Mouse (Mus musculus): ENCODE measurements at regions not wholly inside any gene's neighbourhood (a gene's known extent, or its start where the extent isn't known, plus 50 kb on each side); places are given as distances from the start of the nearest gene placed in this dataset.

GRCm38 (mm10) chr15:11744296-11744695 lies 162.8 kb downstream of the Npr3 start:
- no peak for DNase-seq (ENCODE audit: low read depth, low spot score)
- H3K27me3 ChIP-seq, result no peaks in the 10 kb centered on the region
- ChIA-PET POLR2A (no interaction called here), CTCF (no interaction called here)
- TF ChIP-seq CTCF (IDR thresholded peaks at IDR 0.05), result no peak
- no peak for ATAC-seq
- in situ Hi-C loops (cut with MboI; ENCODE audit: low pct_unique_long_range_greater_than_20kb), result no loop called here

- DNase-seq (ENCODE audit: low read depth, low spot score) (no peak), ATAC-seq (no peak)
- no peak for TF ChIP-seq CTCF (IDR thresholded peaks at IDR 0.05)
- CTCF ChIA-PET, result no interaction called here
- POLR2A ChIA-PET, result no interaction called here
- H3K27me3 ChIP-seq, result peaks cover 7% of the 10 kb centered on the region
- in situ Hi-C loops (cut with MboI; ENCODE audit: low pct_unique_long_range_greater_than_20kb), result no loop called here
Observed at GRCm38 (mm10) chr15:11742820-11743219, 164.3 kb downstream of the Npr3 start.

GRCm38 (mm10) chr15:11742346-11742729 lies 164.7 kb downstream of the Npr3 start:
- ChIA-PET POLR2A (no interaction called here), CTCF (no interaction called here)
- in situ Hi-C loops (cut with MboI; ENCODE audit: low pct_unique_long_range_greater_than_20kb), result no loop called here
- peaks cover 7% of the 10 kb centered on the region for H3K27me3 ChIP-seq
- ATAC-seq (no peak), DNase-seq (ENCODE audit: low read depth, low spot score) (no peak)
- TF ChIP-seq CTCF (IDR thresholded peaks at IDR 0.05), result no peak

GRCm38 (mm10) chr15:11741598-11742345 lies 165.3 kb downstream of the Npr3 start:
- no peak for ATAC-seq
- ChIA-PET CTCF (no interaction called here), POLR2A (no interaction called here)
- no peak for TF ChIP-seq CTCF (IDR thresholded peaks at IDR 0.05)
- no peak for DNase-seq (ENCODE audit: low read depth, low spot score)
- in situ Hi-C loops (cut with MboI; ENCODE audit: low pct_unique_long_range_greater_than_20kb), result no loop called here
- H3K27me3 ChIP-seq, result peaks cover 7% of the 10 kb centered on the region

GRCm38 (mm10) chr15:11737436-11738000 lies 169.6 kb downstream of the Npr3 start:
- no peak for TF ChIP-seq CTCF (IDR thresholded peaks at IDR 0.05)
- ATAC-seq, result no peak
- ChIA-PET CTCF (interaction anchor here (1.7 to 2.9 kb wide), 2 partner anchors 11 to 16 kb away, joined by 4 to 10 read pairs; no protein-coding TSS in a partner anchor), POLR2A (no interaction called here)
- H3K27me3 ChIP-seq, result peaks cover 12% of the 10 kb centered on the region
- in situ Hi-C loops (cut with MboI; ENCODE audit: low pct_unique_long_range_greater_than_20kb), result no loop called here
- no peak for DNase-seq (ENCODE audit: low read depth, low spot score)

GRCm38 (mm10) chr15:11734639-11735265 lies 172.3 kb downstream of the Npr3 start:
- TF ChIP-seq CTCF (IDR thresholded peaks at IDR 0.05), result no peak
- H3K27me3 ChIP-seq, result peaks cover 15% of the 10 kb centered on the region
- CTCF ChIA-PET, result no interaction called here
- DNase-seq (ENCODE audit: low read depth, low spot score) (no peak), ATAC-seq (no peak)
- POLR2A ChIA-PET, result no interaction called here
- in situ Hi-C loops (cut with MboI; ENCODE audit: low pct_unique_long_range_greater_than_20kb), result loop anchor here (5.0 kb wide), 1 partner anchor 147 kb away; no protein-coding TSS in a partner anchor

- CTCF ChIA-PET, result no interaction called here
- no peak for ATAC-seq
Observed at GRCm38 (mm10) chr15:11729381-11729780, 177.7 kb downstream of the Npr3 start.

GRCm38 (mm10) chr15:11725620-11726530 lies 181.2 kb downstream of the Npr3 start:
- in situ Hi-C loops (cut with MboI; ENCODE audit: low pct_unique_long_range_greater_than_20kb), result no loop called here
- no peak for DNase-seq (ENCODE audit: low read depth, low spot score)
- no peak for ATAC-seq
- TF ChIP-seq CTCF (IDR thresholded peaks at IDR 0.05), result no peak
- peaks cover 24% of the 10 kb centered on the region for H3K27me3 ChIP-seq
- CTCF ChIA-PET, result interaction anchor here (1.4 kb wide), 1 partner anchor 27 kb away, joined by 3 read pairs; no protein-coding TSS in a partner anchor
- POLR2A ChIA-PET, result no interaction called here

More at GRCm38 (mm10) chr15:11729381-11729780, 177.7 kb downstream of the Npr3 start:
- in situ Hi-C loops (cut with MboI; ENCODE audit: low pct_unique_long_range_greater_than_20kb), result no loop called here
- no peak for TF ChIP-seq CTCF (IDR thresholded peaks at IDR 0.05)
- peaks cover 24% of the 10 kb centered on the region for H3K27me3 ChIP-seq
- DNase-seq (ENCODE audit: low read depth, low spot score), result no peak
- POLR2A ChIA-PET, result no interaction called here

- in situ Hi-C loops (cut with MboI; ENCODE audit: low pct_unique_long_range_greater_than_20kb), result no loop called here
- H3K27me3 ChIP-seq, result no peaks in the 10 kb centered on the region
- ChIA-PET POLR2A (no interaction called here), CTCF (no interaction called here)
- DNase-seq (ENCODE audit: low read depth, low spot score) (no peak), ATAC-seq (no peak)
- no peak for TF ChIP-seq CTCF (IDR thresholded peaks at IDR 0.05)
Observed at GRCm38 (mm10) chr15:11720645-11721044, 186.4 kb downstream of the Npr3 start.

- CTCF ChIA-PET, result no interaction called here
- in situ Hi-C loops (cut with MboI; ENCODE audit: low pct_unique_long_range_greater_than_20kb), result no loop called here
- peaks cover 7% of the 10 kb centered on the region for H3K27me3 ChIP-seq
- TF ChIP-seq CTCF (IDR thresholded peaks at IDR 0.05), result no peak
- no peak for DNase-seq (ENCODE audit: low read depth, low spot score)
- POLR2A ChIA-PET, result no interaction called here
- no peak for ATAC-seq
Observed at GRCm38 (mm10) chr15:11716168-11716842, 190.8 kb downstream of the Npr3 start.

All from Patski (cell line).